Mouse (Mus musculus) colon, adult 2 months (tissue): ENCODE data around the gene C030005K15Rik. TPM values are rescaled to one million over a fixed set of nuclear protein-coding genes. Genes with fewer than 3 reads are reported as not detected.

Source experiments
- polyA plus RNA-seq: library from polyadenylated mRNA; depleted of rRNA; stranded (reverse); fragments of >200 nt; gene quantifications from 2 replicates; pipeline ENCODE4 v1.2.3, GENCODE M21; 2012; rRNA removed

C030005K15Rik gene
- not detected in 2 replicates for polyA plus RNA-seq

DNA sequence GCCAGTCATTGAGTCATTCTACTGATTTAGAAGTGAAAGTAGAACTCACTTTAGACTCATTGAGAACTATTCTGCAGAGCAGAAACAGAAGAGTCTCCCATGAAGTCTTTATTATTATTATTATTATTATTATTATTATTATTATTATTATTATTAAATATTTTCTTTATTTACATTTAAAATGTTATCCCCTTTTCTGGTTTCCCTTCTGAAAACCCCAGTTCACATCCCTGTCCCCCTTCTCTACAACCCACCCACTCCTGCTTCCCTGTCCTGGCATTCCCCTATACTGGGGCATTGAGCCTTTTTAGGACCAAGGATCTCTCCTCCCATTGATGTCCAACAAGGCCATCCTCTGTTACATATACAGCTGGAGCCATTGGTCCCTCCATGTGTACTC is at the start of gene C030005K15Rik:
TSS of gene C030005K15Rik (minus strand) at position 101 of the 400 bp plus-strand sequence.

DNA sequence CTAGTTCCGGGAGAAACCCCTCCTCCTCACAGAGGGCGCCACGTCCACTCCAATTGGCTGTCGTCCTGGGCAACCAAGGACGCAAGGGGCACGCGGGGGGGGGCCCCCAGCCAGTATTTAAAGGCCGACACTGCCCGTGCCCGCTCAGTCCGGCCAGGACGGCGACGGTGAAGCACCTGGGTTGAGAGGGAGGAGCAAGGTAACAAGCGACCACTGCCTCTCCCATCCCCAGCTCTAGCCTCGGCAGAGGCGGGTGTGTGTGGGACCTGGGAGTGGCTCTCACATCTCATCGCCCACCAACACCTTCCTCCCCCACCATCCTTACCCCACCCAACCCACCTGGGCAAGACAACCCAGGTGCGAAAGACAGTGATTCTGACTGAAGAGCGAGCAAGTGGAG is 33.6 kb downstream of the C030005K15Rik start, which contains the start of gene Ccer1:
TSS of gene Ccer1 (plus strand) at position 147 of the 400 bp plus-strand sequence.

Other genes starting within 250 kb of the C030005K15Rik start
- gene Dcn, start 247.1 kb downstream of the C030005K15Rik start, polyA plus RNA-seq, result 104 and 118 TPM in 2 replicates
- gene Lum, start 161.6 kb downstream of the C030005K15Rik start, polyA plus RNA-seq, result 12.1 and 15.0 TPM in 2 replicates
- not detected in 2 replicates for gene Kera, start 119.9 kb downstream of the C030005K15Rik start, polyA plus RNA-seq
- gene Epyc, start 82.7 kb downstream of the C030005K15Rik start, polyA plus RNA-seq, result not detected in 2 replicates
- gene Ccer1, start 33.7 kb downstream of the C030005K15Rik start, polyA plus RNA-seq, result not detected in 2 replicates